ENCODE assay signal across 31 mouse cellular contexts in the genomic region with DNA sequence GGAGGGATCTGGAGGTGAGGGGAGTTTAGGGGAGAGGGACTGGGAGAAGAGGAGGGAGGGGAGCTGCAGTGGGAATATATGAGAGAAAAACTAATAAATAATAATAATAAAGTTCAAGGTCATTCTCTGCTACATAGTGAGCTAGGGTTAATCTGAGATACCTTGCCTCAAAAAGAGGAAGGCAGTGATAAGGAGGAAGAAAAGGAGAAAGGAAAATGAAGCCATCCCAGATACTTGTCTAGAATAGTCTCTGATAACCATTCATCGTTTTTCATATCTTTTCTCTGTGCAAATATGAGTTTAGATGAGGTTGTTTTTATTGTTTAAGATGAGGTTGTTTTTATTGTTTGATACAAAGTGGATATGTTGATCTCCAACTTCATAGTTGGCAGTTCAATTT.
"Had no signal": no experiment of that assay in that cellular context is flagged by ENCODE, and none has a peak within 500 bp of the region (broad histone marks: within the 10 kb centered on the region; RNA-seq: fewer than 3 reads in every experiment).

No protein-coding gene starts in this region.

- H3K4me1 ChIP-seq: limb, embryonic 10.5 days; limb, embryonic 12.5 days; limb, embryonic 13.5 days; limb, embryonic 15.5 days; liver, embryonic 12.5 days; midbrain, embryonic 10.5 days; midbrain, embryonic 12.5 days; midbrain, embryonic 13.5 days; midbrain, embryonic 15.5 days had no signal

- H3K4me2 ChIP-seq: limb, embryonic 12.5 days; limb, embryonic 13.5 days; limb, embryonic 15.5 days; liver, embryonic 11.5 days; liver, embryonic 12.5 days; liver, embryonic 13.5 days; liver, embryonic 15.5 days; lung, embryonic 14.5 days; lung, embryonic 15.5 days; midbrain, embryonic 11.5 days; midbrain, embryonic 12.5 days; midbrain, embryonic 13.5 days; midbrain, embryonic 15.5 days had no signal

- H3K4me3 ChIP-seq: limb, embryonic 10.5 days; limb, embryonic 12.5 days; limb, embryonic 13.5 days; limb, embryonic 15.5 days; liver, embryonic 12.5 days; liver, embryonic 13.5 days; liver, embryonic 15.5 days; lung, embryonic 15.5 days; megakaryocyte, embryonic 14.5 days; midbrain, embryonic 10.5 days; midbrain, embryonic 12.5 days; midbrain, embryonic 13.5 days; midbrain, embryonic 15.5 days; myocyte had no signal

- DNase-seq: left cerebral cortex, postnatal 4 days; liver; liver, embryonic 13.5 days; liver, postnatal 0 days; lung, adult 18-20 months; lung, adult 2 months; lung, embryonic 14.5 days; lung, postnatal 10 days; lung, postnatal 14 days; lung, postnatal 36 days; lung, postnatal 4 days; midbrain, embryonic 14.5 days had no signal

- ATAC-seq: liver, embryonic 12.5 days; lung, postnatal 0 days; midbrain, embryonic 13.5 days; midbrain, embryonic 15.5 days; midbrain, embryonic 16.5 days had no signal

- H3K27me3 ChIP-seq: limb, embryonic 12.5 days; limb, embryonic 13.5 days; limb, embryonic 15.5 days; liver, embryonic 12.5 days; liver, embryonic 13.5 days; liver, embryonic 15.5 days; lung, embryonic 15.5 days; megakaryocyte, embryonic 14.5 days; midbrain, embryonic 12.5 days; midbrain, embryonic 13.5 days; midbrain, embryonic 15.5 days had no signal

- H3K36me3 ChIP-seq: limb, embryonic 10.5 days; limb, embryonic 12.5 days; limb, embryonic 13.5 days; limb, embryonic 15.5 days; liver, embryonic 12.5 days; liver, embryonic 13.5 days; liver, embryonic 15.5 days; lung, embryonic 15.5 days; midbrain, embryonic 10.5 days; midbrain, embryonic 12.5 days; midbrain, embryonic 13.5 days; midbrain, embryonic 15.5 days had no signal

- H3K27ac ChIP-seq: limb, embryonic 10.5 days; limb, embryonic 12.5 days; limb, embryonic 13.5 days; limb, embryonic 15.5 days; liver, embryonic 12.5 days; liver, embryonic 13.5 days; liver, embryonic 14.5 days; liver, embryonic 15.5 days; lung, embryonic 15.5 days; macrophage; midbrain, embryonic 10.5 days; midbrain, embryonic 12.5 days; midbrain, embryonic 13.5 days; midbrain, embryonic 15.5 days had no signal

- H3K9ac ChIP-seq: limb, embryonic 12.5 days; limb, embryonic 13.5 days; limb, embryonic 15.5 days; liver, embryonic 12.5 days; liver, embryonic 13.5 days; liver, embryonic 14.5 days; liver, embryonic 15.5 days; liver, postnatal 0 days; lung, embryonic 14.5 days; lung, embryonic 15.5 days; midbrain, embryonic 12.5 days; midbrain, embryonic 13.5 days; midbrain, embryonic 15.5 days had no signal

- H3K9me3 ChIP-seq: limb, embryonic 10.5 days; limb, embryonic 12.5 days; limb, embryonic 13.5 days; limb, embryonic 15.5 days; liver, embryonic 12.5 days; liver, embryonic 13.5 days; liver, embryonic 15.5 days; lung, embryonic 15.5 days; megakaryocyte, embryonic 14.5 days; midbrain, embryonic 10.5 days; midbrain, embryonic 12.5 days; midbrain, embryonic 13.5 days; midbrain, embryonic 15.5 days had no signal
